Mouse (Mus musculus) CH12.LX (cell line): ENCODE measurements around the gene Mgll. TPM values are rescaled to one million over a fixed set of nuclear protein-coding genes. Genes with fewer than 3 reads are reported as not detected.

Experiments used
- DNase-seq: peaks from one replicate; pipeline ENCODE4 v3.0.0-alpha.2; 2013; ENCODE audit errors: extremely low read depth
- H3K27ac ChIP-seq: 2 replicates; pipeline ENCODE4 v1.5.1; 2012; ENCODE audit warnings: low read depth, mild to moderate bottlenecking, control low read depth, moderate library complexity; ENCODE audit not compliant: insufficient read depth
- H3K27me3 ChIP-seq: replicated peaks from 2 replicates; pipeline ENCODE3; 2012; ENCODE audit warnings: inconsistent platforms
- H3K36me3 ChIP-seq, 2 experiments: replicated peaks in 1 of 2; 2 replicates each; pipeline versions ENCODE3 to v1.6.1; 2012; ENCODE audit warnings: inconsistent platforms in 1 of 2, low read length in 1 of 2, mild to moderate bottlenecking in 1 of 2, mixed read lengths in 1 of 2, moderate library complexity in 1 of 2; ENCODE audit not compliant: control insufficient read depth in 1 of 2, insufficient read depth in 1 of 2
- H3K4me1 ChIP-seq, 2 experiments: 2 replicates each; pipeline ENCODE4 v1.6.1; 2012; ENCODE audit warnings: inconsistent platforms in 1 of 2, moderate library complexity in 1 of 2; ENCODE audit not compliant: insufficient read depth in 2 of 2, control insufficient read depth in 1 of 2
- H3K4me2 ChIP-seq: 2 replicates; pipeline ENCODE4 v1.6.1; 2012; ENCODE audit warnings: low read depth, mild to moderate bottlenecking, control low read depth; ENCODE audit not compliant: poor library complexity, insufficient read depth, severe bottlenecking
- H3K4me3 ChIP-seq, 3 experiments: fragments of 150-350 bp in 1 of 3; sonication (generic) in 1 of 3; replicated peaks in 1 of 3; 2 replicates each; pipeline versions ENCODE3 to v1.5.1; 2011 to 2012; ENCODE audit warnings: low read depth in 2 of 3, low read length in 2 of 3, mild to moderate bottlenecking in 2 of 3, moderate library complexity in 2 of 3, control low read depth in 1 of 3, improper control_type of control experiment in 1 of 3, inconsistent platforms in 1 of 3, mixed read lengths in 1 of 3; ENCODE audit not compliant: poor library complexity in 1 of 3
- H3K79me2 ChIP-seq: replicated peaks from 2 replicates; pipeline ENCODE4 v1.6.1; 2012; ENCODE audit warnings: mild to moderate bottlenecking, moderate library complexity; ENCODE audit not compliant: control insufficient read depth, poor library complexity, insufficient read depth, severe bottlenecking; ENCODE audit errors: extremely low read depth
- H3K9ac ChIP-seq: 2 replicates; pipeline ENCODE4 v1.6.1; 2012; ENCODE audit warnings: low read depth, mild to moderate bottlenecking, control low read depth, moderate library complexity; ENCODE audit not compliant: insufficient read depth
- H3K9me3 ChIP-seq: replicated peaks from 2 replicates; pipeline ENCODE3; 2012; ENCODE audit warnings: low read length, inconsistent platforms, mixed read lengths
- BHLHE40 ChIP-seq: IDR thresholded peaks from 2 replicates; pipeline ENCODE4 v1.6.1; 2011; ENCODE audit warnings: mild to moderate bottlenecking, low read depth, low read length, improper control_type of control experiment
- CHD2 ChIP-seq: IDR thresholded peaks from 2 replicates; pipeline ENCODE4 v1.6.1; 2011; ENCODE audit warnings: low read length, improper control_type of control experiment
- CTCF ChIP-seq, 2 experiments: IDR thresholded peaks in 1 of 2; conservative IDR thresholded peaks in 1 of 2; 2 replicates each; pipeline ENCODE4 v1.5.1; 2011 to 2012; ENCODE audit warnings: low read depth in 2 of 2, low read length in 2 of 2, improper control_type of control experiment in 1 of 2, inconsistent platforms in 1 of 2, mild to moderate bottlenecking in 1 of 2, moderate library complexity in 1 of 2
- EP300 ChIP-seq: IDR thresholded peaks from 2 replicates; pipeline ENCODE4 v1.6.1; 2011; ENCODE audit warnings: low read length, improper control_type of control experiment
- ETS1 ChIP-seq: conservative IDR thresholded peaks from 2 replicates; pipeline ENCODE4 v1.6.1; 2012; ENCODE audit warnings: low read depth, mild to moderate bottlenecking, inconsistent platforms, low read length, improper control_type of control experiment, moderate library complexity
- GABPA ChIP-seq: IDR thresholded peaks from 2 replicates; pipeline ENCODE4 v1.6.1; 2012; ENCODE audit warnings: low read depth, low read length, improper control_type of control experiment, inconsistent platforms; ENCODE audit not compliant: insufficient replicate concordance
- HCFC1 ChIP-seq: IDR thresholded peaks from 2 replicates; pipeline ENCODE4 v1.6.1; 2012; ENCODE audit warnings: low read depth, mild to moderate bottlenecking, inconsistent platforms, low read length, improper control_type of control experiment
- IRF4 ChIP-seq: IDR thresholded peaks from 2 replicates; pipeline ENCODE4 v1.6.1; 2014; ENCODE audit warnings: low read depth, mild to moderate bottlenecking, inconsistent platforms, low read length, improper control_type of control experiment
- JUN ChIP-seq: IDR thresholded peaks from 2 replicates; pipeline ENCODE4 v1.6.1; 2011; ENCODE audit warnings: low read depth, mild to moderate bottlenecking, low read length, improper control_type of control experiment, moderate library complexity; ENCODE audit not compliant: insufficient read depth
- MAFK ChIP-seq: IDR thresholded peaks from 2 replicates; pipeline ENCODE4 v1.6.1; 2011; ENCODE audit warnings: low read length, improper control_type of control experiment; ENCODE audit not compliant: insufficient replicate concordance
- MAX ChIP-seq: IDR thresholded peaks from 2 replicates; pipeline ENCODE4 v1.6.1; 2011; ENCODE audit warnings: low read length, improper control_type of control experiment
- MEF2A ChIP-seq: IDR thresholded peaks from 2 replicates; pipeline ENCODE4 v1.6.1; 2014; ENCODE audit warnings: low read depth, mild to moderate bottlenecking, inconsistent platforms, low read length, improper control_type of control experiment, borderline replicate concordance
- MXI1 ChIP-seq: IDR thresholded peaks from 2 replicates; pipeline ENCODE4 v1.6.1; 2011; ENCODE audit warnings: mild to moderate bottlenecking, low read depth, low read length, improper control_type of control experiment
- MYC ChIP-seq: IDR thresholded peaks from 2 replicates; pipeline ENCODE4 v1.6.1; 2011; ENCODE audit warnings: low read depth, mild to moderate bottlenecking, improper control_type of control experiment, low read length
- PAX5 ChIP-seq: IDR thresholded peaks from 2 replicates; pipeline ENCODE4 v1.6.1; 2012; ENCODE audit warnings: low read length, inconsistent platforms, mixed read lengths
- POLR2A ChIP-seq: IDR thresholded peaks from 2 replicates; pipeline ENCODE4 v1.6.1; 2011; ENCODE audit warnings: low read depth, mild to moderate bottlenecking, improper control_type of control experiment, low read length
- POLR2AphosphoS2 ChIP-seq: IDR thresholded peaks from 2 replicates; pipeline ENCODE4 v1.6.1; 2011; ENCODE audit warnings: low read depth, low read length, improper control_type of control experiment
- RAD21 ChIP-seq: IDR thresholded peaks from 2 replicates; pipeline ENCODE4 v1.6.1; 2011; ENCODE audit warnings: low read depth, mild to moderate bottlenecking, low read length, improper control_type of control experiment, moderate library complexity
- RCOR1 ChIP-seq: conservative IDR thresholded peaks from 2 replicates; pipeline ENCODE4 v1.6.1; 2012; ENCODE audit warnings: low read depth, mild to moderate bottlenecking, inconsistent platforms, low read length, improper control_type of control experiment
- SIN3A ChIP-seq: IDR thresholded peaks from 2 replicates; pipeline ENCODE4 v1.6.1; 2012; ENCODE audit warnings: low read length, improper control_type of control experiment, inconsistent platforms
- SMC3 ChIP-seq: IDR thresholded peaks from 2 replicates; pipeline ENCODE4 v1.6.1; 2011; ENCODE audit warnings: low read depth, low read length, improper control_type of control experiment
- TCF12 ChIP-seq: IDR thresholded peaks from 2 replicates; pipeline ENCODE4 v1.6.1; 2014; ENCODE audit warnings: low read depth, mild to moderate bottlenecking, inconsistent platforms, low read length, improper control_type of control experiment
- UBTF ChIP-seq: IDR thresholded peaks from 2 replicates; pipeline ENCODE4 v1.6.1; 2012; ENCODE audit warnings: low read depth, mild to moderate bottlenecking, inconsistent platforms, low read length, improper control_type of control experiment, moderate library complexity
- USF2 ChIP-seq: conservative IDR thresholded peaks from 2 replicates; pipeline ENCODE4 v1.6.1; 2011; ENCODE audit warnings: low read depth, low read length, improper control_type of control experiment
- ZC3H11A ChIP-seq: IDR thresholded peaks from 2 replicates; pipeline ENCODE4 v1.6.1; 2012; ENCODE audit warnings: low read depth, mild to moderate bottlenecking, inconsistent platforms, low read length, improper control_type of control experiment
- ZKSCAN1 ChIP-seq: IDR thresholded peaks from 2 replicates; pipeline ENCODE4 v1.6.1; 2012; ENCODE audit warnings: low read depth, inconsistent platforms, low read length, improper control_type of control experiment, borderline replicate concordance
- ZNF384 ChIP-seq: IDR thresholded peaks from 2 replicates; pipeline ENCODE4 v1.6.1; 2012; ENCODE audit warnings: low read depth, low read length, improper control_type of control experiment, inconsistent platforms
- dilution Hi-C: fragments of 300-500 bp; cut with MboI; formaldehyde crosslinking; loops from 2 replicates; pipeline ENCODE4 v1.14.3; 2020; ENCODE audit warnings: low sequenced_read_pairs; ENCODE audit not compliant: extremely low pct_unique_long_range_greater_than_20kb, extremely low pct_ligation_motif_present
- in situ Hi-C: fragments of 300-500 bp; cut with MboI; formaldehyde crosslinking; loops from 3 replicates; pipeline ENCODE4 v1.14.3; 2019; ENCODE audit warnings: low sequenced_read_pairs, low pct_ligation_motif_present, low pct_unique_long_range_greater_than_20kb, mixed read lengths
- polyA plus RNA-seq: library from polyadenylated mRNA; unstranded; fragments of >175 nt; gene quantifications from 2 replicates; pipeline ENCODE4 v1.2.1, GENCODE M21; 2012; ENCODE audit warnings: low read depth; ENCODE audit not compliant: insufficient read length
- total RNA-seq, 2 experiments: library from RNA; depleted of rRNA; stranded (reverse); fragments of 300-350 nt in 1 of 2; fragments of >200 nt in 1 of 2; gene quantifications; 2 replicates each; pipeline ENCODE4 v1.2.3; 2012 to 2014

Gene Mgll
- total and polyA plus RNA-seq, 3 experiments = 60.8 to 81.1 (median 76.5) TPM

DNA sequence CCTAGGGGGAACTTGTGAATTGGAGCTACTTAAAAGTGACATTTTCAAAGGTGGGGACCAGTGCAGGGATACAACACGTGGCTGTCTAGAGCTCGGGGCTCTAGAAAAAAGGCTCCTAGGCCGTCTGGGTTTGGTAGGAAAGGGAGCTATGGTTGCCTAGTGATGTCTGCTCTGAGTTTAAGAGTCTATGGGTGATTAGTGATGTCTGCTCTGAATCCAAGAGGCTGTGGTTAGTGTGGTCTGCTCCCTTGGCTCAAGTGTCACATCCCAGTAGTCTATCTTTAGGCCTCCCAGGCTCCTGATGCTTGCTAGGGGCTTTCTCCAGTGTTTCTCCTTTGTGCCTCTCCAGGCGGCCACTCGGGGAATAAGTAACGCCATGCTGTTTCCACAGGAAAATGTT, 29.4 kb downstream of the Mgll start:
- no peak for DNase-seq
- Histone ChIP-seq H3K27me3 (no peaks in the 10 kb centered on the region), H3K27ac (no peak overlapping the region)
- no peak for TF ChIP-seq MAX
- TF ChIP-seq RCOR1 = no peak
- TF ChIP-seq POLR2A = no peak; the same call in 1 of the 2 replicates
- TF ChIP-seq RAD21 = no peak
- no peak for TF ChIP-seq IRF4
- no peak for TF ChIP-seq POLR2AphosphoS2
- TF ChIP-seq GABPA = no peak
- TF ChIP-seq SMC3 = no peak
- no peak for TF ChIP-seq JUN
- TF ChIP-seq PAX5 = no peak
- TF ChIP-seq ZKSCAN1 = no peak
- no peak for TF ChIP-seq ZC3H11A
- no peak for TF ChIP-seq ZNF384
- TF ChIP-seq USF2 = no peak
- no peak for TF ChIP-seq EP300
- no peak for TF ChIP-seq MYC
- TF ChIP-seq TCF12 = no peak
- TF ChIP-seq UBTF = no peak
- no peak for TF ChIP-seq CTCF (conservative IDR thresholded peaks at IDR 0.05 in 1 of 2, IDR thresholded peaks at IDR 0.05 in 1 of 2; ENCODE audit: low read depth in 2 of 2, low read length in 2 of 2)
- TF ChIP-seq, all 38 proteins: peak for 0
- no peak overlapping the region for H3K4me3 ChIP-seq
- H3K9me3 ChIP-seq = no peaks in the 10 kb centered on the region
- peaks cover 42 to 99% of the 10 kb centered on the region in 2 experiments for H3K4me1 ChIP-seq
- dilution Hi-C loops (no loop called here), in situ Hi-C loops (no loop called here)
- H3K9ac ChIP-seq = no peak overlapping the region
- H3K79me2 ChIP-seq = peaks cover 79% of the 10 kb centered on the region
- H3K4me2 ChIP-seq = no peak overlapping the region
- peaks cover 33 to 80% of the 10 kb centered on the region in 2 experiments for H3K36me3 ChIP-seq

DNA sequence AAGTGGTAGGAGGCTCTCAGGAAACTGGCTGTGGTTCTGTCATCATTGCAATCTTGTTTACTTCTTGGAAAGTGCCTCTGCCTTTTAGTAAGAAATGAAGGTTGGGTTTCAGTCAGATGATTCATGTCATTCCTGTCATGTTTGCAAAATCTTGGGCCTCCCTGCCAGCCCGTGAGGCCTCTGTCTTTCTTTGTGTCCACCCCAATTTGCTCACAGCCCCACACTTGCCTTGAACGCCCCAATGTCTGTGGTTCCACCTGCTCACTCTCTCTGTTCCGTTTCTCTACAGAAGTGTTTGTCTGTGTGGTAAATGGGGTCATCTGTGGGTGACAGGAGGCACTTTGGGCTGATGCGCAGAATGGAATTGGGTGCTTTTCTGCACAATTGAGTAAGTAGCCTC, 32.8 kb downstream of the Mgll start:
- H3K27ac ChIP-seq = peak overlapping the region; percentile 88
- peaks cover 84% of the 10 kb centered on the region for H3K79me2 ChIP-seq
- H3K9ac ChIP-seq = peak overlapping the region; percentile 24; the same call in 1 of the 2 replicates
- no peaks in the 10 kb centered on the region for H3K9me3 ChIP-seq
- no peak for TF ChIP-seq ZNF384
- TF ChIP-seq CTCF (conservative IDR thresholded peaks at IDR 0.05 in 1 of 2, IDR thresholded peaks at IDR 0.05 in 1 of 2; ENCODE audit: low read depth in 2 of 2, low read length in 2 of 2) = no peak
- TF ChIP-seq POLR2A = no peak
- TF ChIP-seq MYC = 0 out of 2 replicates have a peak, but pooled peaks have one; percentile 9
- no peak for TF ChIP-seq ZKSCAN1
- TF ChIP-seq EP300 = peak; percentile 71
- TF ChIP-seq HCFC1 = no peak
- TF ChIP-seq CHD2 = no peak
- TF ChIP-seq MAX = 0 out of 2 replicates have a peak, but pooled peaks have one; percentile 28
- TF ChIP-seq MAFK = 0 out of 2 replicates have a peak, but pooled peaks have one; percentile 35
- TF ChIP-seq SMC3 = no peak
- TF ChIP-seq IRF4 = peak; percentile 58; the same call in 1 of the 2 replicates
- TF ChIP-seq ETS1 = peak; percentile 78
- TF ChIP-seq BHLHE40 = peak; percentile 88
- no peak for TF ChIP-seq MXI1
- TF ChIP-seq TCF12 = peak; percentile 28; the same call in 1 of the 2 replicates
- peak; percentile 41; the same call in 1 of the 2 replicates for TF ChIP-seq MEF2A
- TF ChIP-seq RCOR1 = peak; percentile 7; the same call in 1 of the 2 replicates
- peak; percentile 71 for TF ChIP-seq SIN3A
- no peak for TF ChIP-seq USF2
- H3K4me3 ChIP-seq = no peak overlapping the region
- in situ Hi-C loops = no loop called here
- H3K36me3 ChIP-seq = peaks cover 14 to 84% of the 10 kb centered on the region in 2 experiments
- H3K27me3 ChIP-seq = no peaks in the 10 kb centered on the region
- H3K4me2 ChIP-seq = peak overlapping the region; percentile 69
- peaks cover 63 to 100% of the 10 kb centered on the region in 2 experiments for H3K4me1 ChIP-seq
- peak; percentile 68 for DNase-seq
- dilution Hi-C loops = no loop called here
